Mouse (Mus musculus) MEL (cell line): ENCODE data around the gene D5Ertd577e. TPM values are rescaled to one million over a fixed set of nuclear protein-coding genes. Genes with fewer than 3 reads are reported as not detected.
"Not testable (repeated sequence)": the region's sequence is repeated elsewhere in the genome, so short reads cannot be mapped to it uniquely, and the experiment has no call there.

Source experiments
- DNase-seq: peaks from one replicate; pipeline ENCODE4 v3.0.0; 2011; ENCODE audit warnings: low read depth, low spot score
- H3K27ac ChIP-seq: 2 replicates; pipeline ENCODE4 v1.5.1; 2012; ENCODE audit warnings: low read depth, mild to moderate bottlenecking, control low read depth, low read length, moderate library complexity; ENCODE audit not compliant: control insufficient read depth
- H3K27me3 ChIP-seq, 2 experiments: fragments of 150-350 bp in 1 of 2; sonication (generic) in 1 of 2; 2 replicates each; pipeline ENCODE4 v1.6.1; 2012; ENCODE audit warnings: low read length in 2 of 2, mild to moderate bottlenecking in 2 of 2, improper control_type of control experiment in 1 of 2, moderate library complexity in 1 of 2; ENCODE audit not compliant: insufficient read depth in 2 of 2, control insufficient read depth in 1 of 2
- H3K36me3 ChIP-seq, 2 experiments: 2 replicates each; pipeline ENCODE4 v1.6.1; 2012 to 2014; ENCODE audit warnings: low read length in 2 of 2, improper control_type of control experiment in 1 of 2, inconsistent platforms in 1 of 2, mild to moderate bottlenecking in 1 of 2; ENCODE audit not compliant: insufficient read depth in 2 of 2, control insufficient read depth in 1 of 2
- H3K4me1 ChIP-seq, 2 experiments: fragments of 150-350 bp in 1 of 2; sonication (generic) in 1 of 2; 2 replicates each; pipeline ENCODE4 v1.6.1; 2012; ENCODE audit warnings: low read length in 2 of 2, improper control_type of control experiment in 1 of 2, mild to moderate bottlenecking in 1 of 2; ENCODE audit not compliant: insufficient read depth in 2 of 2, control insufficient read depth in 1 of 2
- H3K4me3 ChIP-seq, 2 experiments: fragments of 150-350 bp in 1 of 2; sonication (generic) in 1 of 2; 2 replicates each; pipeline ENCODE4 v1.5.1; 2012; ENCODE audit warnings: low read depth in 2 of 2, low read length in 2 of 2, mild to moderate bottlenecking in 2 of 2, moderate library complexity in 2 of 2, control low read depth in 1 of 2, improper control_type of control experiment in 1 of 2; ENCODE audit not compliant: control insufficient read depth in 1 of 2, insufficient read depth in 1 of 2
- H3K79me2 ChIP-seq: 2 replicates; pipeline ENCODE4 v1.6.1; 2012; ENCODE audit warnings: mild to moderate bottlenecking, low read length, moderate library complexity; ENCODE audit not compliant: control insufficient read depth, poor library complexity, insufficient read depth
- H3K9ac ChIP-seq: 2 replicates; pipeline ENCODE4 v1.6.1; 2012; ENCODE audit warnings: low read depth, mild to moderate bottlenecking, control low read depth, low read length, moderate library complexity; ENCODE audit not compliant: control insufficient read depth, poor library complexity, severe bottlenecking
- H3K9me3 ChIP-seq: fragments of 150-350 bp; sonication (generic); replicated peaks from 2 replicates; pipeline ENCODE4 v1.6.1; 2012; ENCODE audit warnings: mild to moderate bottlenecking, low read length, improper control_type of control experiment, moderate library complexity; ENCODE audit not compliant: insufficient read depth
- polyA plus RNA-seq, 2 experiments: library from polyadenylated mRNA; stranded (reverse) in 1 of 2; unstranded in 1 of 2; fragments of >175 nt in 1 of 2; fragments of >200 nt in 1 of 2; gene quantifications; 2 replicates each; pipeline versions ENCODE4 v1.2.1 to v1.2.4; 2012; ENCODE audit warnings: low replicate concordance in 2 of 2, low read depth in 1 of 2; ENCODE audit not compliant: insufficient read length in 2 of 2, insufficient read depth in 1 of 2, missing spikeins in 1 of 2
- total RNA-seq: library from RNA; depleted of rRNA; stranded (reverse); fragments of 300-350 nt; gene quantifications from 2 replicates; pipeline ENCODE4 v1.2.3, GENCODE M21; 2012; rRNA removed

Gene D5Ertd577e
- total RNA-seq (not detected in 2 replicates), polyA plus RNA-seq (not detected)

- not testable (repeated sequence) for H3K79me2 ChIP-seq, H3K27ac ChIP-seq, DNase-seq, H3K36me3 ChIP-seq, H3K27me3 ChIP-seq, H3K9ac ChIP-seq, H3K9me3 ChIP-seq, H3K4me3 ChIP-seq, H3K4me1 ChIP-seq
These were observed at the start of gene D5Ertd577e for GRCm38 (mm10) chr5:95456506-95456905. Gene D5Ertd577e (plus strand): TSS chr5:95456806.

GRCm38 (mm10) chr5:95510458-95510857 is 53.9 kb downstream of the D5Ertd577e start, which contains the start of gene Gm3286:
Gene Gm3286 (plus strand): TSS chr5:95510758.
- H3K9me3 ChIP-seq, H3K9ac ChIP-seq, H3K27me3 ChIP-seq, H3K27ac ChIP-seq, DNase-seq, H3K4me3 ChIP-seq, H3K79me2 ChIP-seq, H3K4me1 ChIP-seq, H3K36me3 ChIP-seq: not testable (repeated sequence)

Other genes with a start within 250 kb of the D5Ertd577e start
- gene Gm10424, start 184.0 kb upstream of the D5Ertd577e start, total RNA-seq = not detected in 2 replicates
- not detected for gene Gm10424, start 184.0 kb upstream of the D5Ertd577e start, polyA plus RNA-seq
- not detected in 2 replicates for gene Gm3259, start 150.9 kb upstream of the D5Ertd577e start, total RNA-seq
- gene Gm3259, start 150.9 kb upstream of the D5Ertd577e start, polyA plus RNA-seq = not detected
- not detected in 2 replicates for gene Gm3286, start 54.0 kb downstream of the D5Ertd577e start, total RNA-seq
- not detected for gene Gm3286, start 54.0 kb downstream of the D5Ertd577e start, polyA plus RNA-seq
- gene Gm7971, start 138.1 kb downstream of the D5Ertd577e start, total RNA-seq = not detected in 2 replicates
- gene Gm7971, start 138.1 kb downstream of the D5Ertd577e start, polyA plus RNA-seq = not detected